Mouse (Mus musculus) gastrocnemius, postnatal 25 days (tissue): ENCODE results near the gene Psmb6. TPM values are rescaled to one million over a fixed set of nuclear protein-coding genes. Genes with fewer than 3 reads are reported as not detected.

Experiments
- DNase-seq: peaks from one replicate; pipeline ENCODE4 v3.0.0; 2022
- long read RNA-seq, 2 experiments: library from polyadenylated mRNA; stranded (forward); transcript quantifications; one replicate each; pipeline ENCODE4 v2.0.0; 2021
- total RNA-seq, 2 experiments: library from RNA; stranded (reverse); gene quantifications; 1 replicate in 1 of 2; 2 replicates in 1 of 2; pipeline ENCODE4 v1.2.3; 2021

Psmb6 gene
- total RNA-seq: 100 to 1,000 TPM; 242 to 248 TPM
- long read RNA-seq, experiment 1, transcript Psmb6-202 (2 exons, 674 nt): minor isoform, 148 of 733 reads
- long read RNA-seq, experiment 1, transcript Psmb6-201 (6 exons, 798 nt): major isoform, 554 of 733 reads
- long read RNA-seq, experiment 1, partial matches to known transcripts: 27 of 733 reads
- long read RNA-seq, experiment 1, other reads (novel, unspliced or antisense): 4 of 733 reads
- long read RNA-seq, experiment 2, transcript Psmb6-202 (2 exons, 674 nt): minor isoform, 116 of 513 reads
- long read RNA-seq, experiment 2, transcript Psmb6-201 (6 exons, 798 nt): major isoform, 377 of 513 reads
- long read RNA-seq, experiment 2, partial matches to known transcripts: 16 of 513 reads
- long read RNA-seq, experiment 2, other reads (novel, unspliced or antisense): 4 of 513 reads

DNA sequence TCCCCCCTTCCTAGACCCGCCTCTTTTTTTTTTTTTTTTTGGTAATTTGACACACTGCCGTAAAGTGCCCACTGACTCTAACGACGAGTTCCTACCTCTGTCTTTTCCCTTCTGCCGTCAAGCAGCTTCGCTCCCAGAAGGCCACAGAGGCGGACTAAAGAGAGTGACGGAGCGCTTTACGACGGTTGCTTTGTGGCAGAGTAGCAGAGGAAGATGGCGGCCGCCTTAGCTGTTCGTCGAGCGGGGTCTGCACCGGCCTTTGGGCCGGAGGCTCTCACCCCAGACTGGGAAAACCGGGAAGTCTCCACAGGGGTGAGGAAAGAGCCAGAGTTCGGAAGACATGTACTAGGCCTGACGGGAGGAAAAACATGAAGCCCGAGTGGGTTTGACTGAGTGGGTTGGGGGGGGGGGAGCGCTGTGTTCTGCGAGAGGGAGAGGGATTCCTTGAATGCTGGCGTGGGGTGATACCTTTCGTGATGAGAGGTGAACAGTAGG is at the start of gene Psmb6:
Gene Psmb6 (plus strand): TSS at position 184 of the 495 bp plus-strand sequence.
- DNase-seq: peak; percentile 93

DNA sequence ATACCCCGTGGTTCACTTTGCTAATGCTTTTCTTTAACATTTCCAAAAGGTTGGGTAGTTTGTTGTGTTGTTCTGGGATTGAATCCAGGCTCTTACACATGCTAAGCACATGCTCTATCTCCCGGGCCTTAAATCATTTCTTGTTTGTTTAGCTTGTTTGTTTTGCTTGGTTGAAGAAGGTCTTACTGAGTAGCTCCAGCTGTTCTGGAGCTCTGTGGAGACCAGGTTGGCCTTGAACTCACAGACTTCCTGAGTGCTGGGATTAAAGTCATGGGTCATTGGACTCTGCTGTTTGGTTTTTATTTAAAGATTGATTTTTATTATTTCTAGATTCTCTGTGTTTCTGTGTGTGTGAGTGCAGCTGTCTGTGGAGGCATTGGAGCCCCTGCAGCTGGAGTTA is 39.7 kb upstream of the Psmb6 start:
- DNase-seq: no peak

DNA sequence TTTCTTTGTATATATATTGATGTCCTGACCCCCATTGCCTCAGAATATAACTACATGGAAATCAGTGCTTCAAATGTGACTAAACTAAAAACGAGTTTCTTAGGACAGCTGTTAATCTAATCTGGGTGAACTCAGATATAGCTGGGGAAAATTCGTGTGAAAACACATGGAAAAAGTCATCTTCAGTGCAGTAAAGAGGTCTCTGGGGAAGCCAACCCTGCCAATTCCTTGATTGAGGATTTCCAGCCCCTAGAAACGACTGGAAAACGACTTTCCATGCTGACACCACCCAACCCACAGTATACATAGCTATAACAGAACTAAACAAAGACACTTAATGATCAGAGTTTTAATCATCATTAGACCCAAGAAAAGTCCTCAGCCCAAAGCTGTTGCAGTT is 37.4 kb upstream of the Psmb6 start:
- DNase-seq: peak; percentile 13

DNA sequence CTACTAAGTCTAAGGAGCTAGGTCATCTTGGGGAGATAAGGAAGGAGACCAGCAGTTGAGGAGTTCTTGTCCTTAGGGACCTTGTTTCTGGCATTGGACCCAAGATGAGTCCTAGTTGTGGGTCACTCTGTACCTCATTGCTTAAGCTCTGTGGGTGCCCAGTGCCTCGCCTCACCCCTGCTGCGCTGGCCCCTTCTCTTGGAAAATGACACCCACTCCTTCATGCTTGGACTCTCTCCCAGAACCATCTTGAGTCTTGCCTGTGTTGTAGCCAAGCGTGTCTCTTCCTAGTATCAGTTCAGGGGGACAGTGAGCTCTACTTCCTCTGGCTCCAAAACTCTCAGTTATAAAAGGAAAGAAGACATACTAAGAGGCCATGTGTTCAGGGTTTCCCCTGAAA is 36.0 kb upstream of the Psmb6 start:
- DNase-seq: peak; percentile 67

DNA sequence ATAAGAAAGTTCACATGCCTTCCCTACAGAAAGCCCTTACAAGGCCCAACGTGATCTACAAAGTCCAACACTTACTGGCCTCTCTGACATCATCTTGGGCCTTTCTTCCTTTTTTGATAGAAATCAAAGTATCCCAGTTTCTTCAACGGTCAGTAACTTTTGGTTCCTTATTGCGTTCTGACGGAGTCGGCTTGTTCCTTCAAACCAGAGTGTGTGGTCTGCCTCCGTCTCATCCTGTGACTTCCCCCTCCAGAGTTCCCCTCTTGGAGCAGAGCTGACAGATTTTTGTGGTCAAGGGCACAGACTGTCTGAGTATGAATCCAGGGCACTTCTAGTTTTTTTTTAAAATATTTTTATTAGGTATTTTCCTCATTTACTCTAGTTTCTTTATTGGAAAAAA is 35.5 kb upstream of the Psmb6 start:
- DNase-seq: no peak

DNA sequence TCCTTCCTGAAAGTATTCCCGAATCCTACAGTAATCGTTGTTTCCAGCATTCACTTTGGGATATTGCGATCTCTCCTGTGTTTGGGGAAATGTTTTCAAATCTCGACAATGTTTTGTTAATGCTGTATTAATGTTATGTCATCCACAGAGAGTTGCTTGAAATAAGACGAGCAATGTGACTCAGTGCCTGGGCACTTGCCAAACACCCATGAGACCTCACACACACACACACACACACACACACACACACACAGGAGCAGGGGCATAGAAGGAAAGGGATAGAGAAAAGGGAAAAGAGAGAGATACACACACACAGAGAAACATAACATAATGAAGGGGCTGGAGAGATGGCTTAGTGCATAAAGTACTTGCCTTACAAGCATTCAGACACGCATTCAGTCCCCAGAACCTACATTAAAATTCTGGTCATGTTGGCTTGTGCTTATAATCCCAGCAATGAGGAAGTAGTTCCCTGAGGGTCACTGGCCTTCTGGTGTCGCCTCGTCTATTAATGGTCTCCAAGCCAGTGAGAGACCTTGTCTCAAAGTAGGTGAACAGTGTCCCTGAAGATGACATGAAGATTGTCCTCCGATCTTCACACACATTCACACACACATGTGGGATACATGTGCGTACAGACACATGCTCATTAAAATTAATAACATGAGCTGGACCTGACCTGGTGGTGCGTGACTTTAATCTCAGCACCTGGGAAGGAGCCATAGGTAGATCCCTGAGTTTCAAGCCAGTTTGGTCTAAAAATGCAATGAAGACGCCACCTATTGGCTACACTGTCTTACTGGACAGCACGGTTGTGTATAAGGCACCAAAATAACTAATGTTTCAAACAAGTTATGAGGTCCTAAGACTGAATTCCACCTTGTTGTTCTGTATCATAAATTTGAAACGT is 25.3 kb upstream of the Psmb6 start:
- no peak for DNase-seq

DNA sequence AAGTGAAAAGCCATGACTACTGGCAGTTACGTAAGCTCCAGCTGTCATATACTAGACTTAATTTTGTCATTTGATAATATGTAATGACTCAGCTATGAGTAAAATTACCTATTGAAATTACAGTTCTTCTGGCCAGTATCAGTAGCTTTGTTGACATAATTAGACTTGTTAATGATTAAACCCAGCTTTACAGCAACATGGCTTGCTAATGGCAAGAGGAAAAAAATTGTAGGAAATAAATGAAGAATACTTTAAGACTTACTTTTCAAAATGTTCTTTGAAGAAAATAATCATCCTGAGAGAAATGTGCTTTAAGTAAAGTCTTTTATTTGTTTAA is 24.7 kb upstream of the Psmb6 start:
- DNase-seq: no peak

DNA sequence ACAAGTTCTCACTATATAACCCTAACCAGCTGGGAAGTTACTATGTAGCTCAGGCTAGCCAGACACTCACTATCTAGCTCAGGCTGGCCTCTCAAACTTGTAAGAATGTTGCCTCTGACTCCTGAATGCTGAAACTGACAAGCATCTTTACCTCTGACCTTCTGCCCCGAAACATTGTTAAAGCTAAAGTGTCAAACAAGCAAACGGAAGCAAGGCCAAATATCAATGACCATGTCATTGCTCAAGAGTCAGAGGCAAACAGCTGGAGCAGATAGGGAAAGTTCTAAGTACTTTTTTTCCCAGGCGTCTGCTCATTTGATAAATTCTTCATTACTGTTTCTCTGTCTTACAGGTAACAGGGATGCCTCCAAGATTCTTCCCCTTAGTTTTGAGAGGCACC is 23.1 kb upstream of the Psmb6 start:
- DNase-seq: no peak

DNA sequence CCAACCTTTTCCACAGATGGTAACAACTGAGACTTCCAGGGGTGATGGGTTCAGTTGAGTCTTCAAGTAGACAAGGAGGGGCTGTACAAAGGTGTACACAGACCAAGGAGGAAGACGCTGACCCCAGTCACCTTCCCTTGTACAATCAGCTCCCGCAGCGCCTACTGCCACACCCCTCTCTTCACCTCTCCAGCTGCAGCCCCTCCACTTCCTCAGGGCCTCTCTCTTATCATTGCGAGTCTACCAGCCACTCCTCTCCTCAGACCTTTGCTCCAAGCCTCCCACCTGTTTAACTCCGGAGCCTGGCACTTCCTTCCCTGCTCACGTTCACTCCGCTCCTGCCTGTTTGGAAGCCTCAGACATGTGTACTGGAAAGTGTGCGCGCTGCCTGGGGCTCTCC is 20.2 kb upstream of the Psmb6 start, which contains the start of gene Tm4sf5:
Gene Tm4sf5 (plus strand): TSS at position 275 of the 400 bp plus-strand sequence.
- DNase-seq: no peak

DNA sequence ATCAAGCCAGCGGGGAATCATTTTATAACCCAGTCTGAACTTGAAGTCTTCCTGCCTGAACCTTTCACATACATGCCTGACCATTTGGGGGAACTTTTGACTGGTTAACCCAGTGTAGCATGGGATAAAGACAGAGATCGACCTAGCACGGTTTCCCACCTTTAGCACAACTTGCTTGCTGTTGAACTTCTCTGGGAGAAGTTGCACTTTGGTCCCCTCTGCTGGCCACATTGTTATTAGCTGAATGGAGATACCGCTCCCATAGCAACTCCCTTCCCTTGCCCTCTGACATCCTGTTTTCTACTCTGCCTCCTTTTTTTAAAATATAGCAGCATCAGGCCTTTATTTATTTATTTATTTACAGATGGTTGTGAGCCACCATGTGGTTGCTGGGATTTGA is 18.8 kb upstream of the Psmb6 start:
- DNase-seq: peak; percentile 45

DNA sequence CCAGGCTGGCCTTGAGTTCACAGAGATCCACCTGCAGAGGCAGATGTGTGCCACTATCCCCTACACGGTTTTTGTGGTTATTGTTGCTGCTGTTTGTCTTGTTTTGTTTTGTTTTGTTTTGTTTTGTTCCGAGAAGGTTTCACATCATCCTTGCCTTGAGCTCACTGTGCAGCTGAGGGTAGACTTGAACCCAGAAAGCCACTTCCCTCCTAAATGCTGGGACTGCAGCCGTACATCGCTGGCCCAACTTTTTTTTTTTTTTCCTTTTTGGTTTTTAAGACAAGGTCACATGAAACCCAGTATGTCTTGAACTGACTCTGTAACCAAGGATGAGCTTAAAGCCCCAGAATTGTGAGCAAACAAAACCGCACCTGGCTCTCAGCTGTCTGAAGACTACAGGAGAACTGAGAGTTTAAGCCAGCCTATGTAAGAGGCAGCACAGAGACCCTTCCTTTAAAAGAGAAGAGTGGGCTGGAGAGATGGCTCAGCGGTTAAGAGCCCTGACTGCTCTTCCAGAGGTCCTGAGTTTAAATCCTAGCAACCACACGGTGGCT is 18.1 kb upstream of the Psmb6 start:
- no peak for DNase-seq

DNA sequence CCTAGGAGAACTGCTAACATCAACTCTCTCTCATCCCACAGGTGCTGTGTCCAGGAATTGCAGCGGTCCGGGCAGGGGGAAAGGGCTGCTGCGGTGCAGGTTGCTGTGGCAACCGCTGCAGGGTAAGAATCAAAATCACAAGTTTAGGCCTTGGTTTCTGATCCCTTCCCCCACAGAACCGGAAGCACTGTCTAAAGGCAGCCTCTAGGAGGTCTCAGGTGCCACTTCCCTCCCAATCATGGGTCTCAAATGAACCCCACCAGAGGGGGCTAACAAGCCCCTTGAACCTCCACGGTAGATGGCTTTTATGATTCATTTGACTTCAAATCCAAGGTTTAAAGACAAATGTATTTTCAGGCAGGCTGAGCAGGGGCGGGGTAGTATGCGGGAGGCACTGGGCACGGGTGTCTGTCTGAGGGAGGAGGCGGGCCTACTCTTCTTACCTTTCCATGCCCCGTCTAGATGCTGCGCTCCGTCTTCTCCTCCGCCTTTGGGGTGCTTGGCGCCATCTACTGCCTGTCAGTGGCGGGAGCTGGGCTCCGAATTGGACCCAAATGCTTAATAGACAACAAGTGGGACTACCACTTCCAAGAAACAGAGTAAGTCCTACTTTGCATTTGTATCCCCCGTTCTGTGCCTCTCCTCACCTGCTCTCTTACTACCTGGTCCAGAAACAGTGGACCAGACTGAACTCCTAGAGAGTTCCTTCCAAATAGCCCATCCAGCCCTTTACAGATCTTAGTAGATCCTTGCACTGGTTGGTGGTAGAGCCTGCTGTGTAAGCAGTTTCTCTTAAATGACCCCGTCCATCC is 15.2 kb upstream of the Psmb6 start:
- no peak for DNase-seq

DNA sequence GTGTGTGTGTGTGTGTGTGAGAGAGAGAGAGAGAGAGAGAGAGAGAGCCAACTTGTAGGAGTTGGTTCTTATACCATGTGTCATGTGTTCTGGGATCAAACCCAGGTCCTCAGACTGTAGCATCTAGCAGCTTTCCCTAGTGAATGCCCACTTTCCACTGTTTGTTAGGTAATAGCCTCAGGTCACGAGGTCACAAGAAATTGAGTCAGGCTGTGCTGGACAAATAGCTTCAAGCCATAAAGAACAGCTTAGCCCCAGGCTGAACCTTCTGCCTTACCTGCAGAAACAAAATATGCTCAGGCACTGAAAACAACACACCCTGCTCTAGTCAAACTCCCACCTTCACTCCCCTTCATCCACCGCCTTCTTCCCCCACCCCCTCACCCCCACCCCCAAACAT is 13.9 kb upstream of the Psmb6 start:
- no peak for DNase-seq

DNA sequence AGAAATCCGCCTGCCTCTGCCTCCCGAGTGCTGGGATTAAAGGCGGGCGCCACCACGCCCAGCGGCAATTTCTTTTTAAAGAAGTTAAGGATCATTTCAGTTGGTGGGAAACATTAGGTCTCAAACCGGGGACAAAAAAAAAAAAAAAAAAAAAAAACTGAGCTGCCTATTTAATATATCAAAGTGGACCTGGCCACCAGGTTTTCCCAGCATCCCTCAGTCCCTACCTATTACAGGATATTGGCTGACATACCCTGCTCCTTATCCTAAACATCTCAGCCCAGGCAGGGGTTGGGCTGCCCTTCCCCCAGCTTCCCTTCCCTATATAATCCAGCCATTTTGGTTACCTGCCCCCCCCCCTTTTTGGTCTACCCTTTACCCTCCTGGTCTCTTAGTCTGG is 13.3 kb upstream of the Psmb6 start:
- no peak for DNase-seq

DNA sequence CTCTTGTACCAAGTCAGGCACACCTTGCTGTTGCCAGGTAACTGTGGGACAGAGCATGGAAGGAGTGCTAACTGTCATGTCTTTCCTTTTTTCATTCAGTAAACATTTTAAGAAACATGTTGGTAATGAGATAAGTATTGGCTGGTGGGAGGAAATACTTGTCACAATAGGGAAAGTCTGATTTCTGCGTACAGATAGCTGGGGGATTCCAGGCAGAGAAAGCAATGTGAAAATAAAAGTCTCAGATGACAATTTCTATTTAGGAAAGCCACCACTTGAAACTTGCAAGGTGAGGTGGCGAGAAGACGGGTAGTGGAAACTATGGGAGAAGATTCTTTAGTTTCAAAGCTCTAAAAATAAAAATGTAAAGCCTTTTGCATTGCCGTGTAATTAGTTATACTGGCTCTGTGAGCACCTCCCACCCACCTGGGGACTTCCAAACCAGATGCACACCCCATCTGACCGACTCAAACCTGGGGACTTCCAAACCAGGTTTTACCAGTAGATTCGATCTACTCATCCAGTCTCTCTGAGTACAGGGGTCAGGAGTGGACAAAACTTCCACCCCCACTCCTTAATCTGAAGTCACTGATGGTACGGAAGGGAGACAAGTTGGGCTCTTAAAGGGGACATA is 12.3 kb upstream of the Psmb6 start:
- DNase-seq: no peak

DNA sequence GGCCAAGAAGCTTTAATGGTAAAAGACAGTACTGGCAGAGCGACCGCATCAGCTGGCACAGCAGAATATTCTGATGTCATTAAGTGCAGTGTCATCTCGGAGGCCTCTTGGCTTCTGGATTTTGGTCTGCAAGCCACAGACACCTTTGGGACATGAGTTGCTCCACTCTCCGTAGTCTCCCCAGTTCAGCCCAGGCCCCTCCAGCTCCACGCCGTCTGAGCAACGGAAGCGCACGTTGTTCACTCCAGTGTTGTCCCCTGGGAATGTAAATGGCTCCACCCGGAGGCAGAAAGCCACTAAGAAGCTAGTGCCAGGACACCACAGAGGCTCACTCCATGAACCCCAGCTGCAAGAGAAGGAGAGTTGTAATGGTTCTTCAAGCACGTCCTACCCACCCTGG is 11.6 kb upstream of the Psmb6 start:
- peak; percentile 49 for DNase-seq

DNA sequence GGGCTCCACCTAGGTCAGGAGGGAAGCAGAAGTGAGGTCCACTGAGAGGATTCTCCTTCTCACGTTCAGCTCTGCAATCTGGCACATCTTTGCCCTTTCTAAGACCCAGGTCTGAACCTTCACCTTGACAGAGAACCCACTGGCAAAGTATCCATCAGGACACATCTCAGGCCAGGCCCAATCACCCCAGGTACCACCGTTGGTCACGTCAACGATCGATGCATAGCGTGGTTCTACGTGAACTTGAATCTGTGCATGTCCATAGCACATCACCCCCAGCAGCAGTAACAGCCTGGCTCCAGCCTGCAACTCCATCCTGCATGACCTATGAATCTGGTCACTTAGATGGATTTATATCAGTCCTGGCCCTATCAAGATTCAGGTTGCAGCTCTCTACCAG is 10.9 kb upstream of the Psmb6 start, which contains the start of gene Vmo1:
Gene Vmo1 (minus strand): TSS at position 329 of the 400 bp plus-strand sequence.
- DNase-seq: no peak

DNA sequence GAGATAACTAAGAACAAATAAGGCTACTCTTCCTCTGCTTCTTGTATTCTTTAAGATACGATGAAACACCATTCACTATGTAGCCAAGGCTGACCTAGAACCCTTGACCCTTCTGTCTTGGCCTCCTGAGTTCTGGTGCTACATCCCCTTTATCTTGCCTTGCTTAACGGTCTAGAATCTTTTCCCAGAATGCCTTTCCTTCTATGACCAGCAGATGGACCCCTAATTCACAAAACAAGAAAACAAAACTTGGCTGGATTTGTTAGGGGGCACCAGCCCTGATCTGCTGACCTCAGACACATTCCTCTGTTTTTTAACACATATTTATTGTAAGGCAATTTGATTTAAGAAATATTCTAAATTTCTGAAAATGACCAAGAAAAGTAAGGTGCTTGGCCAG is 8.8 kb upstream of the Psmb6 start:
- no peak for DNase-seq

DNA sequence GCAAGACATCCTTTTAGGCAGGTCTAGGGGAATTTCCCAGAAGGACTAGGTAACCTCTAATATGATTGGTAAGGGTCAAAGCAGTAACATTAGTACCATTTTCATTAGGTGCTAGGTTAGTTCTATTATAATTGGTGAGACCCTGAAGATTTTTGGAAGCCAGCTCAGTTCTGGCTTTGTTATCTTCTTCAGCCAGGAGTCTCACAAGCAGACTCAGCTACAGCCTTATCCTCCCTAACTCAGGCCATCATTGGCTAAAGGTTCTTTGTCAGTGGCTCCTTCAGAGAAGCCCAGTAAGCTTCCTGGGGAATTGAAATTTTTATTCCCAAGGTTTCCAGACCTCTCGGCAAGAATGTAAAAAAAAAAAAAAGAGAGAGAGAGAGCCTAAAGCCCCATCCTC is 6.7 kb upstream of the Psmb6 start:
- DNase-seq: no peak

DNA sequence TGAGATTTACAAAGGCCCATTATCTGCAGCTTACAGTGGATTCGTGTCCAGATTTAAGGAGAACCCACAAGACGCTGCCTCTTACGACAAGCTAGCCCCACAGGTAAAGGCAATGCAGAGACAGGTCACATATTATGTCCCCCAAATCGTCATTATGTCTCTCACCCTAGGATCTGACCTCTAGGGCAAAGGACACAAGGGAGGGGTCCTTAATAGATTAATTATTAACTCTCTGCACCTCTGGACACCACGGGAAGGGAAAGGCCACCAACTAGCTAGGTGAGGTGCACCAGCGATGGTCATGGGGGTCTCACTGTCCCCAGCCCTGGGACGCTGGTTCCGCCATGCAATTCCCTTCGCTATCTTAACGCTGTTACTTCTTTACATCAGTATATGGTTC is 6.2 kb upstream of the Psmb6 start, which contains the start of gene Gltpd2:
Gene Gltpd2 (plus strand): TSS at position 274 of the 400 bp plus-strand sequence.
- DNase-seq: no peak

DNA sequence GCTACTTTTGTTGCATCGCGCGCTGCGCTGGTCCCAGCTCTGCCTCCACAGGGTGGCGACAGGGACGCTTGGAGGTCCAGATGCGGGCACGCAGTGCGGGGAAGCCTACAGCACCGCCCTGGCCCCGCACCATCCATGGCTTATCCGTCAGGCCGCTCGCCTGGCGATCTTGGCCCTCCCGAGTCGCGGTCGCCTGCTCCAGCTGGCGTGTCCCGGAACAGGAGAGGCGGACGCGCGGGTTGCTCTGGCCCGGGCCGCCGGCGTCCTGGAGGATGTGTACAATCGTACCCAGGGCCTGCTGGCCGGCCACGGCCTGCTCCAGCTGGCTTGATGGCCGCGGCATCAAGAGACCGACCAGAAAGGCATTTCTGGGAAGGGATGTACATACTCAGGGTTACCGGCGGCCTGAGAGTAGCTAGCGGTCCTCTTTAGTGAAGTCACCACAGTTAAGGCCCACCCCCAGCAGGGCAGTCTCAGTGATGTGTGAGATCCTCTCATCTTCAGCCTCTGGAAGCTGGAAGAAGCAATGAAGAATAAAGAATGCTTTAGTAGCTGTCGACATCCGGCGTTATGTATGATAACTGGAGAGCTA is 4.9 kb upstream of the Psmb6 start:
- peak; percentile 32 for DNase-seq
